Mouse (Mus musculus) stomach, embryonic 16.5 days (tissue): ENCODE data around the gene Tango2. TPM values are rescaled to one million over a fixed set of nuclear protein-coding genes. Genes with fewer than 3 reads are reported as not detected.
A peak's percentile ranks its signal among the peaks of the same experiment; 100 is the strongest.
"Not testable (repeated sequence)": the region's sequence is repeated elsewhere in the genome, so short reads cannot be mapped to it uniquely, and the experiment has no call there.

Source experiments
- ATAC-seq: fragments of 200-750 bp; cut with Nextera tagmentation; 2 replicates; pipeline ENCODE4 v1.8.0; 2017; ENCODE audit warnings: moderate number of reproducible peaks, moderate TSS enrichment; ENCODE audit not compliant: insufficient read depth, low FRiP score
- H3K27ac ChIP-seq: fragments of 300-500 bp; sonication (generic); 2 replicates; pipeline ENCODE4 v1.5.1; 2014; ENCODE audit warnings: low read length
- H3K27me3 ChIP-seq: fragments of 300-500 bp; sonication (generic); 2 replicates; pipeline ENCODE4 v1.6.1; 2014; ENCODE audit warnings: low read length, control low read depth, mixed read lengths; ENCODE audit not compliant: control insufficient read depth, insufficient read depth
- H3K36me3 ChIP-seq: fragments of 300-500 bp; sonication (generic); 2 replicates; pipeline ENCODE4 v1.6.1; 2014; ENCODE audit warnings: low read length; ENCODE audit not compliant: control insufficient read depth, insufficient read depth
- H3K4me1 ChIP-seq: fragments of 300-500 bp; sonication (generic); 2 replicates; pipeline ENCODE4 v1.6.1; 2014; ENCODE audit warnings: low read length, control low read depth, mixed read lengths; ENCODE audit not compliant: control insufficient read depth, insufficient read depth
- H3K4me2 ChIP-seq: fragments of 300-500 bp; sonication (generic); 2 replicates; pipeline ENCODE4 v1.6.1; 2014; ENCODE audit warnings: low read depth, low read length, mixed read lengths
- H3K4me3 ChIP-seq: fragments of 300-500 bp; sonication (generic); replicated peaks from 2 replicates; pipeline ENCODE4 v1.5.1; 2014; ENCODE audit warnings: mild to moderate bottlenecking, low read length
- H3K9ac ChIP-seq: fragments of 300-500 bp; sonication (generic); 2 replicates; pipeline ENCODE4 v1.6.1; 2014; ENCODE audit warnings: low read length
- H3K9me3 ChIP-seq: fragments of 300-500 bp; sonication (generic); replicated peaks from 2 replicates; pipeline ENCODE4 v1.6.1; 2016; ENCODE audit warnings: low read length, control low read depth; ENCODE audit not compliant: control insufficient read depth
- WGBS: fragments of 180-500 bp; shearing (Covaris S2); extraction: QIAGEN DNeasy Blood & Tissue Kit; methylation state at CpG from one replicate; pipeline ENCODE4 v1.1.7; 2014; 5-methylcytosine and 5-hydroxymethylcytosine counted together
- polyA plus RNA-seq: library from polyadenylated mRNA; unstranded; fragments of >200 nt; fragmentation: Nextera tagmentation; extraction: Ambion mirVana; gene quantifications from 2 replicates; pipeline ENCODE4 v1.2.1, GENCODE M21; 2015

Tango2 gene
- polyA plus RNA-seq, 1 experiment from 2014 or later, result 32.7 TPM

- no peak overlapping the region for H3K4me2 ChIP-seq
- ATAC-seq, result no peak
- H3K9ac ChIP-seq, result no peak overlapping the region
- H3K9me3 ChIP-seq, result no peaks in the 10 kb centered on the region
- no peaks in the 10 kb centered on the region for H3K4me1 ChIP-seq
- 78% methylated on average over 3 of the region's 3 CpGs for WGBS
- H3K27me3 ChIP-seq, result no peaks in the 10 kb centered on the region
- H3K27ac ChIP-seq, result no peak overlapping the region
- no peaks in the 10 kb centered on the region for H3K36me3 ChIP-seq
- H3K4me3 ChIP-seq, result no peak overlapping the region
These were observed 28.9 kb downstream of the Tango2 start for GRCm38 (mm10) chr16:18318992-18319391.

DNA sequence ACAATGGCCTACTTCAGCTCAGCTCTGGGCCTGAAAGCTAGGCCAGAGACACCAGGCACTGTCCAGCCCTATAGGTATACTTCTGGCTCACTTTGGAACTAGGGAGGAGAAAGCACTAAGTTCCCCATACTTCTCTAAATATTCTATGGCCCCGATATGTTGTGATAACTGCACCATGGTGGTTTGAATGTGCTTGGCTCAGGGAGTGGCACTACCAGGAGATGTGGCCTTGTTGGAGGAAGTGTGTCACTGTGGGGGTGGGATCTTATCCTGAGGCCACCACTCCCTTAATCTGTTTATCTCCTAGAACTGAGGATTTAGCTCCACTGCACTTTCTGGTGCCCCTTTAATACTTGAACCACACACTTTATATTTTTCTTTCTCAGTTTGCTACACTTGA, 39.7 kb downstream of the Tango2 start:
- Histone ChIP-seq H3K27me3 (no peaks in the 10 kb centered on the region), H3K9me3 (no peaks in the 10 kb centered on the region), H3K36me3 (no peaks in the 10 kb centered on the region), H3K4me3 (no peak overlapping the region), H3K27ac (no peak overlapping the region), H3K4me2 (no peak overlapping the region), H3K4me1 (no peaks in the 10 kb centered on the region), H3K9ac (no peak overlapping the region)
- 93% methylated on average over 1 of the region's 1 CpGs for WGBS
- no peak for ATAC-seq

- not testable (repeated sequence) for H3K27me3 ChIP-seq, ATAC-seq, H3K9me3 ChIP-seq, H3K36me3 ChIP-seq
- H3K9ac ChIP-seq, result peak overlapping the region; percentile 61
- 0% methylated on average over 10 of the region's 10 CpGs for WGBS
- peak overlapping the region; percentile 51 for H3K4me2 ChIP-seq
- peak overlapping the region; percentile 77 for H3K4me3 ChIP-seq
- peaks cover 21% of the 10 kb centered on the region for H3K4me1 ChIP-seq
- H3K27ac ChIP-seq, result peak overlapping the region; percentile 62; the same call in 1 of the 2 replicates
These were observed 58.3 kb downstream of the Tango2 start for GRCm38 (mm10) chr16:18289614-18290013.

- Histone ChIP-seq H3K9ac (peak within 1 kb of the TSS; percentile 99), H3K9me3 (no peaks in the 10 kb centered on the region), H3K36me3 (peaks cover 4% of the 10 kb centered on the region), H3K27ac (peak within 1 kb of the TSS; percentile 94), H3K4me3 (peak within 1 kb of the TSS; percentile 77), H3K27me3 (no peaks in the 10 kb centered on the region), H3K4me1 (peaks cover 21% of the 10 kb centered on the region), H3K4me2 (peak within 1 kb of the TSS; percentile 96)
- peak; percentile 99 for ATAC-seq
- whole genome bisulfite sequencing, result under 1% methylated on average over 71 of the region's 71 CpGs
These were observed 58.8 kb downstream of the Tango2 start, which contains the start of gene Dgcr8 for GRCm38 (mm10) chr16:18289067-18289588. Gene Dgcr8, minus strand, starts transcription at chr16:18289246.

GRCm38 (mm10) chr16:18288581-18289061, 59.3 kb downstream of the Tango2 start:
- Histone ChIP-seq H3K27me3 (no peaks in the 10 kb centered on the region), H3K4me3 (peak overlapping the region; percentile 77), H3K9me3 (no peaks in the 10 kb centered on the region), H3K36me3 (peaks cover 9% of the 10 kb centered on the region), H3K27ac (peak overlapping the region; percentile 94), H3K9ac (peak overlapping the region; percentile 99), H3K4me1 (peaks cover 21% of the 10 kb centered on the region), H3K4me2 (peak overlapping the region; percentile 96)
- under 1% methylated on average over 31 of the region's 31 CpGs for WGBS
- peak; percentile 88 for ATAC-seq

DNA sequence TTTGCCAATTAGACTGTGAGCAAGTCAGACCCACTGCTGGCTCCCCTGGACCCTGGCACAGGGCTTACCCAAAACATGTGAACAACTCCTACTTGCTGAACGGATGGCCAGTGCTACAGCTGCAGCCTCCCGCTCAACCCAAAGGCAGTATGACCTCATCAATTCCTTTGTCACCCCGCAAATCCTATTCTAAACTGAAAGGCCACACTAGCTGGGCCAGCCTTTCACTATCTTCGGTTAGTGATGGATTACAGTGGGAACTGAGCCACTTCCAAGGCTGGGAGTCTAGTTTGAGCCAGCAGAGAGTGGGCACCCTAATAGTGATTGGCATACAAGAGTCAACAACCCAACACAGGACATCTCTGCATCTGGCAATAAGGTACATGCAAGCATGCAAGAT, 59.7 kb downstream of the Tango2 start:
- ATAC-seq, result no peak
- peaks cover 12% of the 10 kb centered on the region for H3K36me3 ChIP-seq
- peaks cover 21% of the 10 kb centered on the region for H3K4me1 ChIP-seq
- H3K27me3 ChIP-seq, result no peaks in the 10 kb centered on the region
- WGBS, result under 1% methylated on average over 4 of the region's 4 CpGs
- peak overlapping the region; percentile 77 for H3K4me3 ChIP-seq
- H3K4me2 ChIP-seq, result peak overlapping the region; percentile 96
- peak overlapping the region; percentile 94 for H3K27ac ChIP-seq
- H3K9me3 ChIP-seq, result no peaks in the 10 kb centered on the region
- peak overlapping the region; percentile 99 for H3K9ac ChIP-seq

DNA sequence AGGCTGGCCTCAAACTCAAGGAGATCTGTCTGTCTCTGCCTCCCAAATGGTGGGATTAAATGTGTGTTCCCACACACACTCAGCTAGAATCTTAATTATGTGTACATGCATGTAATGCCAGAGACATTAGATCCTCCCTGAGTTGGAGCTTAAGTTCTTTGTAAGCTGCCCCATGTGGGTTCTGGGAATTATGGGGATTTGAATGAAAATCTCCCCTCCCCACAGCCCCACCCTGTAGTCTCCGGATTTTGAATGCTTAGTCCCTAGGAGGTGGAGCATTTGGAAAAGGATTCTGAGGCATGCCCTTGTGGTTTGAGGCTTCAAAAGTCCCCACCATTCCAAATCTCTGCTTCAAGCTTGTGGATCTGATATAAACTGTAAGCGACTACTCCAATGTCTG, 72.7 kb downstream of the Tango2 start:
- no peaks in the 10 kb centered on the region for H3K9me3 ChIP-seq
- H3K27ac ChIP-seq, result no peak overlapping the region
- no peaks in the 10 kb centered on the region for H3K4me1 ChIP-seq
- H3K4me2 ChIP-seq, result no peak overlapping the region
- H3K27me3 ChIP-seq, result no peaks in the 10 kb centered on the region
- H3K9ac ChIP-seq, result no peak overlapping the region
- ATAC-seq, result no peak
- no peak overlapping the region for H3K4me3 ChIP-seq
- 79% methylated on average over 2 of the region's 2 CpGs for WGBS
- H3K36me3 ChIP-seq, result peaks cover 56% of the 10 kb centered on the region

- no peak for ATAC-seq
- Histone ChIP-seq H3K4me3 (no peak overlapping the region), H3K9ac (no peak overlapping the region), H3K27me3 (no peaks in the 10 kb centered on the region), H3K27ac (no peak overlapping the region), H3K4me1 (no peaks in the 10 kb centered on the region), H3K4me2 (no peak overlapping the region), H3K36me3 (peaks cover 34% of the 10 kb centered on the region), H3K9me3 (no peaks in the 10 kb centered on the region)
- WGBS, result 87% methylated on average over 5 of the region's 5 CpGs
These were observed 79.7 kb downstream of the Tango2 start for GRCm38 (mm10) chr16:18268182-18268581.

GRCm38 (mm10) chr16:18265024-18265423, 82.9 kb downstream of the Tango2 start:
- Histone ChIP-seq H3K9ac (no peak overlapping the region), H3K9me3 (no peaks in the 10 kb centered on the region), H3K4me3 (no peak overlapping the region), H3K4me1 (no peaks in the 10 kb centered on the region), H3K36me3 (peaks cover 26% of the 10 kb centered on the region), H3K4me2 (no peak overlapping the region), H3K27ac (no peak overlapping the region), H3K27me3 (no peaks in the 10 kb centered on the region)
- WGBS, result 92% methylated on average over 2 of the region's 2 CpGs
- no peak for ATAC-seq
